Mouse (Mus musculus): Measurements from ENCODE around the gene Setd5. TPM values are rescaled to one million over a fixed set of nuclear protein-coding genes. Genes with fewer than 3 reads are reported as not detected.

Setd5 gene
- polyA plus RNA-seq, 1 experiment from 2014 or later, result 63.9 TPM

- H3K36me3 ChIP-seq (replicated peaks), result peaks cover 89% of the 10 kb centered on the region
Observed at GRCm38 (mm10) chr6:113063363-113063762, 13.8 kb upstream of the Setd5 start.

GRCm38 (mm10) chr6:113065186-113065585 lies 12.0 kb upstream of the Setd5 start:
- no peak overlapping the region for H3K9ac ChIP-seq
- peaks cover 84% of the 10 kb centered on the region for H3K36me3 ChIP-seq (replicated peaks)
- H3K27me3 ChIP-seq, result no peaks in the 10 kb centered on the region
- no peak for ATAC-seq (ENCODE audit: low FRiP score)
- peaks cover 6% of the 10 kb centered on the region for H3K4me1 ChIP-seq
- H3K4me3 ChIP-seq (replicated peaks), result no peak overlapping the region
- H3K27ac ChIP-seq, result no peak overlapping the region
- no peaks in the 10 kb centered on the region for H3K9me3 ChIP-seq
- H3K4me2 ChIP-seq, result no peak overlapping the region
- WGBS, result 92% methylated on average over 3 of the region's 3 CpGs

More at GRCm38 (mm10) chr6:113063363-113063762, 13.8 kb upstream of the Setd5 start:
- Histone ChIP-seq H3K27me3 (no peaks in the 10 kb centered on the region), H3K4me3 (replicated peaks) (no peak overlapping the region), H3K4me1 (peaks cover 6% of the 10 kb centered on the region), H3K9ac (no peak overlapping the region), H3K27ac (no peak overlapping the region), H3K4me2 (no peak overlapping the region), H3K9me3 (no peaks in the 10 kb centered on the region)
- 89% methylated on average over 10 of the region's 10 CpGs for WGBS
- ATAC-seq (ENCODE audit: low FRiP score), result no peak

GRCm38 (mm10) chr6:113069154-113069553 lies 8.0 kb upstream of the Setd5 start:
- no peaks in the 10 kb centered on the region for H3K27me3 ChIP-seq
- no peak overlapping the region for H3K4me2 ChIP-seq
- H3K27ac ChIP-seq, result no peak overlapping the region
- H3K9ac ChIP-seq, result no peak overlapping the region
- no peak for ATAC-seq (ENCODE audit: low FRiP score)
- no peak overlapping the region for H3K4me3 ChIP-seq (replicated peaks)
- peaks cover 5% of the 10 kb centered on the region; the same call in 1 of the 2 replicates for H3K4me1 ChIP-seq
- H3K9me3 ChIP-seq, result no peaks in the 10 kb centered on the region
- 100% methylated on average over 1 of the region's 1 CpGs for WGBS
- peaks cover 47% of the 10 kb centered on the region for H3K36me3 ChIP-seq (replicated peaks)

GRCm38 (mm10) chr6:113075261-113075660 lies 1.9 kb upstream of the Setd5 start:
- no peaks in the 10 kb centered on the region for H3K9me3 ChIP-seq
- no peak for ATAC-seq (ENCODE audit: low FRiP score)
- H3K27ac ChIP-seq, result peak overlapping the region; percentile 100; the same call in 1 of the 2 replicates
- H3K9ac ChIP-seq, result peak overlapping the region; percentile 98
- H3K36me3 ChIP-seq (replicated peaks), result no peaks in the 10 kb centered on the region; the same call in 1 of the 2 replicates
- peak overlapping the region; percentile 88 for H3K4me3 ChIP-seq (replicated peaks)
- no peaks in the 10 kb centered on the region for H3K27me3 ChIP-seq
- 30% methylated on average over 3 of the region's 3 CpGs for WGBS
- H3K4me2 ChIP-seq, result peak overlapping the region; percentile 92
- H3K4me1 ChIP-seq, result peaks cover 31% of the 10 kb centered on the region

GRCm38 (mm10) chr6:113076012-113076685 lies 1.0 kb upstream of the Setd5 start:
- Histone ChIP-seq H3K4me2 (peak overlapping the region; percentile 92), H3K27me3 (no peaks in the 10 kb centered on the region), H3K36me3 (replicated peaks) (no peaks in the 10 kb centered on the region; the same call in 1 of the 2 replicates), H3K27ac (peak overlapping the region; percentile 100), H3K9ac (peak overlapping the region; percentile 98), H3K4me1 (peaks cover 33% of the 10 kb centered on the region), H3K9me3 (no peaks in the 10 kb centered on the region), H3K4me3 (replicated peaks) (peak overlapping the region; percentile 88)
- under 1% methylated on average over 41 of the region's 55 CpGs for WGBS
- peak; percentile 84 for ATAC-seq (ENCODE audit: low FRiP score)

GRCm38 (mm10) chr6:113077569-113078030 lies 435 bp downstream of the Setd5 start:
- WGBS, result 0% methylated on average over 28 of the region's 28 CpGs
- peak overlapping the region; percentile 98 for H3K9ac ChIP-seq
- peak overlapping the region; percentile 91 for H3K4me2 ChIP-seq
- no peaks in the 10 kb centered on the region for H3K27me3 ChIP-seq
- H3K4me3 ChIP-seq (replicated peaks), result peak overlapping the region; percentile 88
- peaks cover 47% of the 10 kb centered on the region for H3K4me1 ChIP-seq
- peak overlapping the region; percentile 100 for H3K27ac ChIP-seq
- H3K9me3 ChIP-seq, result no peaks in the 10 kb centered on the region
- H3K36me3 ChIP-seq (replicated peaks), result no peaks in the 10 kb centered on the region; the same call in 1 of the 2 replicates
- no peak for ATAC-seq (ENCODE audit: low FRiP score)

- Histone ChIP-seq H3K4me1 (peaks cover 53% of the 10 kb centered on the region), H3K4me2 (peak overlapping the region; percentile 91), H3K4me3 (replicated peaks) (peak overlapping the region; percentile 88), H3K27me3 (no peaks in the 10 kb centered on the region), H3K36me3 (replicated peaks) (no peaks in the 10 kb centered on the region; the same call in 1 of the 2 replicates), H3K27ac (peak overlapping the region; percentile 100), H3K9me3 (no peaks in the 10 kb centered on the region), H3K9ac (peak overlapping the region; percentile 98)
- under 1% methylated on average over 18 of the region's 18 CpGs for WGBS
- no peak for ATAC-seq (ENCODE audit: low FRiP score)
Observed at GRCm38 (mm10) chr6:113078031-113078721, 1.0 kb downstream of the Setd5 start.

GRCm38 (mm10) chr6:113079492-113079891 lies 2.3 kb downstream of the Setd5 start:
- Histone ChIP-seq H3K27me3 (no peaks in the 10 kb centered on the region), H3K4me2 (peak overlapping the region; percentile 91), H3K4me3 (replicated peaks) (peak overlapping the region; percentile 88), H3K36me3 (replicated peaks) (no peaks in the 10 kb centered on the region; the same call in 1 of the 2 replicates), H3K9ac (peak overlapping the region; percentile 98), H3K27ac (peak overlapping the region; percentile 74), H3K9me3 (no peaks in the 10 kb centered on the region), H3K4me1 (peaks cover 53% of the 10 kb centered on the region)
- no peak for ATAC-seq (ENCODE audit: low FRiP score)
- 0% methylated on average over 3 of the region's 3 CpGs for whole genome bisulfite sequencing

GRCm38 (mm10) chr6:113082229-113082628 lies 5.1 kb downstream of the Setd5 start:
- 9% methylated on average over 6 of the region's 6 CpGs for WGBS
- H3K4me2 ChIP-seq, result peak overlapping the region; percentile 46
- H3K4me3 ChIP-seq (replicated peaks), result peak overlapping the region; percentile 19; the same call in 1 of the 2 replicates
- H3K9ac ChIP-seq, result peak overlapping the region; percentile 25; the same call in 1 of the 2 replicates
- peak overlapping the region; percentile 83 for H3K27ac ChIP-seq
- peak; percentile 27; the same call in 1 of the 2 replicates for ATAC-seq (ENCODE audit: low FRiP score)
- no peaks in the 10 kb centered on the region for H3K27me3 ChIP-seq
- no peaks in the 10 kb centered on the region for H3K9me3 ChIP-seq
- H3K36me3 ChIP-seq (replicated peaks), result no peaks in the 10 kb centered on the region
- peaks cover 44% of the 10 kb centered on the region for H3K4me1 ChIP-seq

- H3K27ac ChIP-seq, result no peak overlapping the region
- no peak overlapping the region for H3K4me2 ChIP-seq
- ATAC-seq (ENCODE audit: low FRiP score), result no peak
- peaks cover 36% of the 10 kb centered on the region for H3K4me1 ChIP-seq
- H3K9me3 ChIP-seq, result no peaks in the 10 kb centered on the region
- no peak overlapping the region for H3K9ac ChIP-seq
- H3K4me3 ChIP-seq (replicated peaks), result no peak overlapping the region
- no peaks in the 10 kb centered on the region for H3K27me3 ChIP-seq
- 80% methylated on average over 4 of the region's 4 CpGs for WGBS
- H3K36me3 ChIP-seq (replicated peaks), result no peaks in the 10 kb centered on the region
Observed at GRCm38 (mm10) chr6:113084590-113084989, 7.4 kb downstream of the Setd5 start.

- 93% methylated on average over 3 of the region's 3 CpGs for WGBS
- H3K27me3 ChIP-seq, result no peaks in the 10 kb centered on the region
- ATAC-seq (ENCODE audit: low FRiP score), result no peak
- no peaks in the 10 kb centered on the region for H3K4me1 ChIP-seq
- H3K27ac ChIP-seq, result no peak overlapping the region
- no peak overlapping the region for H3K9ac ChIP-seq
- no peaks in the 10 kb centered on the region for H3K9me3 ChIP-seq
- H3K4me3 ChIP-seq (replicated peaks), result no peak overlapping the region
- no peaks in the 10 kb centered on the region for H3K36me3 ChIP-seq (replicated peaks)
- H3K4me2 ChIP-seq, result no peak overlapping the region
Observed at GRCm38 (mm10) chr6:113093206-113093605, 16.0 kb downstream of the Setd5 start.

- H3K4me1 ChIP-seq, result peaks cover 3% of the 10 kb centered on the region
- no peaks in the 10 kb centered on the region for H3K36me3 ChIP-seq (replicated peaks)
- WGBS, result 100% methylated on average over 1 of the region's 1 CpGs
- H3K9me3 ChIP-seq, result no peaks in the 10 kb centered on the region
- ATAC-seq (ENCODE audit: low FRiP score), result no peak
- no peak overlapping the region for H3K27ac ChIP-seq
- no peak overlapping the region for H3K4me3 ChIP-seq (replicated peaks)
- H3K27me3 ChIP-seq, result no peaks in the 10 kb centered on the region
- no peak overlapping the region for H3K4me2 ChIP-seq
- no peak overlapping the region for H3K9ac ChIP-seq
Observed at GRCm38 (mm10) chr6:113095547-113095946, 18.4 kb downstream of the Setd5 start.

Measured in forebrain, embryonic 12.5 days (tissue).